Mouse (Mus musculus): ENCODE results near the gene Hk1.
A peak's percentile ranks its signal among the peaks of the same experiment; 100 is the strongest.
"Not testable (repeated sequence)": the region's sequence is repeated elsewhere in the genome, so short reads cannot be mapped to it uniquely, and the experiment has no call there.

The Hk1 gene

DNA sequence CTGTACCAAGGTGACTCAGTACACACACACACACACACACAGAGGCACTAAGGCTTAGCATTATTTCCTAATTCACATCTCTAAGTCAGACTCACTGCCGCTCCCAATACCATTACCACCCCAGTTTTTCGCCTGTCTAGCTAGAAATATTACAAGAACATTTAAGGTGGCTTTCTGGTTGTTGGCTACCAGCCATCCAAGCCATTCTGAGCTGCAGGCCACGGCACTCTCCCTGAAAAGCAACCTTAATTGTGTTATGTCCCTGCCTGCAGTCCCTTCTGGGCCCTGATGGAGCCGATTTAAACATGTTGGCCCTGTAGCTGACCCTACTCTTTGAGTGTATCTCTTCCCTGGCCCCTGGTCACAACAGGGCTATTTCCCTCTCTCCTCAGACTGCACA, 37.8 kb downstream of the Hk1 start:
- no peak for DNase-seq (ENCODE audit: extremely low read depth, insufficient read length, low spot score)

DNA sequence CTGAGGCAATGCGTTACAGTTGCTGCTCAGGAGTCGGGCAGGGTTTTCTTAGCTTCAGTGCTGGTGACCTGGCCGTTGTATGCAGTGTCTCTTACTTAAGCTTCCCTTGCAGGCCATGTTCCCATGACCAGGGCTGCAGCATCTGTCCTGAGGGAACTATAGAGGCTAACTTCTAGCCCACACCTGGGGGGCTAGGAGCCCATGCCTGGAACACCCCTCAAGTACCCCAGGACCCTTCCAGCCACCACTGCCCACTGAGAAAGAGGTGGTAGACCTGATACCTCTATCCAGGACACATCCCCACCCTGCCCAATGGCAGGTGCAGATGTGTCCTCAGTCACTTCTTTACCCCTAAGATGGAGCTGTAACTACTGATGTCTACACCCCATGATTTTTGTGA, 38.7 kb downstream of the Hk1 start:
- DNase-seq (ENCODE audit: extremely low read depth, insufficient read length, low spot score), result no peak

DNA sequence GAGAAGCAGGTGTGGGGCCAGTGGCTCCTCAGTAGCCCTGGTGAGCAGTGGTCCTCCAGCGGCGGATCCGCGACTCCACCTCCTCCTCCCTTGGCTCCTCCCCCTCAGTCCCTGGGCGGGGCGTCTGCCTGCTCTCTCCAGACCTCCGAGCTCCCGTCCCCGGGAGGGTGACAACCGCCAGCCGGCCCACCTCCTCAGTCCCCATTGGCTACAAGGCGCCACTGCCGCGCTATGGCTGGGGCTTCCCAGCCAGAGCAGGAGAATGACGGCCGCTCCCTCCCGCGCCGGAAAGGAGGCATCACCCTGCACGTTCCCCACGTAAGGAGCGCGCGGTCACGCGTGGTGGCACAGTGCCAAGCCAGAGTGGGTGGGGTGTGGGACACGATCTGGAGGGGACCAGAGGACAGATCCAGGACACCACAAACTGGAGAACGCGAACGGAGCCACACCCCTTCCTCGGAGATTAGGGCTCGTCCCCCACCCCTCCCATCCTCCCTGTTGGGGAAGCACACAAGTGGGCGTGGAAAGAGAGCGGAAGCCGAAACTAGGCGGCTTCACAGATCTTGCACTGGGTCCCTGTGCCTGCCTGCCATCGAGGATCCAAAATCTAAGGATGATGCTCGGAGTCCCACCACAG, 39.5 kb downstream of the Hk1 start:
- DNase-seq (ENCODE audit: extremely low read depth, insufficient read length, low spot score), result peak; percentile 98

DNA sequence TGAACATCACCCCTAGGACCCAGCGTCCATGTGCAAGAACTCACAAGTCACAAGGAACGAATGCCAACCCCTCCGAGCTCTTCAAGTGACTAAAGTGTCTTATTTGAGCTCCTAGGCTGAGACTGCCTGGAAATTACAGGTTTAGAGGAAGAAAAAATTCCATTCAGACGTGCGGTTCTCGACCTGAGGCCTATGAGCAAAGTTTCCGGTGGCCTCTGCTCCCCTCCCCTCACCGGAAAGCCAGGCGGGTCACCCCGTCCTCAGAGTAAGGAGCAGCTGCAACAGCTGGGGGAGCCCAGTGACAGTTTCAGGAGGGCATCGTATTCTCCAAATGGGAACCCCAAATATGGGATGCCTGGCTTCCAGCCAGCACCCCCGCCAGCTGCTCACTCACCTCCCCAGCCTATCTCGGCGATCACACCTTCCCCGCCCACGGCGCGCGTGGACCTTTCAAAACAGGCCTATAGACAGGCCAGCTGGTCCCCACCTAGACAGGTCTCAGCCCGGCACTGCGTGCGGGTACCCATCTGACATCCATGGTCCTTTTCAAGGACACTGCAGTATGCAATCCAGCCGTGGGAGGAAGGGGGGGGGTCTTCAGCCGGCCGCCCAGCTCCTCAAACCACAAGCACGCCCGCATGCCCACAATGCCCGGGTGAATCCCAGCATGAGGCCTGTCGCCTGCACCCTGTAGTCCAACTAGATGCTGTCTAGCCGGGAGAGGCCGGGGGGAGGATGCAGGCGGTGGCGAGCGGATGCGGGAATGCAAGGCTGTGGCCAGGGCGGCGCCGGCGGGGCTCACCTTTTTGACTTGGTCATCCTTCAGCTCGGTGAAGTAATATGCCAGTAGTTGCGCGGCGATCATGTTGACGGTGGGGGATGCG, 40.3 kb downstream of the Hk1 start:
- DNase-seq (ENCODE audit: extremely low read depth, insufficient read length, low spot score), result no peak

DNA sequence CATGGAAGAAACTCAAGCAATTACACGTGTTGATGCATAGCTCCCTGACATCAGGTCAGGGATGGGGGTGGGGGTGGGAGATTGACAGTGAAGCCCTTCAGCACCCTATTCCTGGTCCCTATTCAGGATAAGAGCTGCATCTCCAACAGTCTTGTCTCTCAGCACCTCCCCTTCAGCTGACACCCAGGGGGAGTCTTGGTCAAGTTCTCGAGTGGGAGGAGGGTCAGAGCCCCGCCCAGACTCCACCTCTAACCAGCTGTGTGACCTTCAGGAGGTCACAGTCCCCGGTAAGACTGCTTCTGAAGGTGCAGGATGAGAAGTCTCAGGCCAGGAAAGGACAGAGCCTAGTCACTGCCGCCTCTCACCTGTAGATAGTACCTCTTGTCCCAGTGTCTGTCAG, 41.1 kb downstream of the Hk1 start:
- DNase-seq (ENCODE audit: extremely low read depth, insufficient read length, low spot score), result peak; percentile 25

DNA sequence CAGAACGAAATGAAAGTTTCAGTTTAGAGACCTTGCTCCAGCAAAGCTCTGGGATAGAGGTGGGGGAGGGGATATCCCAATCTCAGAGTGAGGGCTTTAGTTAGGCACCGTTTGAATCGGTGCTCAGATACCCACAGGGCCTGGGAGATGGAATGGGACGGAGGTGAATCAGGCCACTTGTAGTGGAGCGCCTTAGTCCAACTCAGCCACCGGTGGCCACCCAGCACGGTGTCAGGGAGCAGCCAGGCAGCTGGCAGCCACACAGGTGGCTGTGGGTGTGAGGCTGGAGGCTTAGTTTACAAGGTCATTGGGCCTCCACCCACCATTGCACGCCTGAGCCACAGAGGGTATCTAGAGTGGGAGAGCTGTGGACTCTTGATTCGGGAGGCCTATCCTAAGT, 41.5 kb downstream of the Hk1 start:
- DNase-seq (ENCODE audit: extremely low read depth, insufficient read length, low spot score), result peak; percentile 30

DNA sequence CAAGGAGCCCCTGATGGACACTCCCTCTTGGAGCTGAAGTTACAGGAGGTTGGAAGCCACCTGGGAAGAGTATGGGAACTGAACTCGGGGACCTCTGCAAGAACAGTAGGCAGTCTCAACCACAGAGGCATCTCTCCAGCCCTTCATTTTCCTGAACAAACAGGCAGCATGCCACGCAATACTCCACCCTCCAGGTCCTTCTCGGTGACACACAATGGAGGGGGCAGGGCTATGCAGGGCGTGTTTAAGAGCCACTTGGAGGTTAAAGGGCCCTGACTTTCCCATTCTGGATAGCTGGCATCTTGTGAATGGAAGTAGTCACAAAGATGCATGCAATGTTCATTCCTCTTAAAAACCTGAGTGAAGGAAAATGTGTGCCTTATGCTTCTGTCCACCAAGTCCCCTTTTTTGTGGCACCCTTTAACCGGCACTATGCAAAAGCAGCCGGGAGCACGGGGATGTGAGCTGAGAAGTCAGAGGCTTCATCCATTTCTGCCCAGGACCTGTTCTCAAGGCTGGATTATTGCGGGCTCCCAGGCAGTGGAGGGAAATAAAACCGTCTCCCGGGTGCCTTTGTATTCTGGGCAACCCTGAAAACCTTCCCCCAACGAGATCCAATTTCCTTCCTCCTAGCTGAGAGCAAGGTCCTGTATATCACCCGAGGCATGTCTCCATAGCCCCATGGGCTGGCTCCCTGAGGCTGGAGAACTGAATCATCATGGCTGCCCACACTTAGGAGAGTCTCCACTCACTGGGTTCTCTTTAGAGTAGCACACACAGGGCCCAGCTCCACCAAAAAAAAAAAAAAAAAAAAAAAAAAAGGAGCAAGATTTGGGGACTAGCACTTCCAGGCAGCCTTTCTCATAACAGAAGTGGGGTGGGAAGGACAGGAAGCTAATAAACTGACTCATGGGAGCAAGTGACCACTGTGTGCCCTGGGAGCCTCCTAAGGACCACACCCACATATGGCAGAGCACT, 42.8 kb downstream of the Hk1 start:
- peak; percentile 60 for DNase-seq (ENCODE audit: extremely low read depth, insufficient read length, low spot score)

DNA sequence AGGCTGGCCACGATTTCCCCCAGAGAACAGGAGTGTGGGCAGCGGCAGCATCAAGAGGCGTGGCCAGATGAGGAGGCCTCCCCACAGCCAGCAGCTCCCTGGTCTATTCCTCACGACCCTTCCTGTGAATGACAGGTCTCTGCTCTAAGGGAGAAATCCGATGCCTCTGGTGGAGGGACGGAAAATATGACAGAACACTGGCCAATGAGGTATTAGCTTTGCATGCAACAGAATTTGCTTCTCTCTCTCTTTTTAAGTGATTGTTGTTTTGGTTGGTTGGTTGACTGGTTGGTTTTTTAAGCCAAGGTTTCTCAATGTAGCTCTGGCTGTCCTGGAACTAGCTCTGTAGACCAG, 44.3 kb downstream of the Hk1 start:
- DNase-seq (ENCODE audit: extremely low read depth, insufficient read length, low spot score), result no peak

DNA sequence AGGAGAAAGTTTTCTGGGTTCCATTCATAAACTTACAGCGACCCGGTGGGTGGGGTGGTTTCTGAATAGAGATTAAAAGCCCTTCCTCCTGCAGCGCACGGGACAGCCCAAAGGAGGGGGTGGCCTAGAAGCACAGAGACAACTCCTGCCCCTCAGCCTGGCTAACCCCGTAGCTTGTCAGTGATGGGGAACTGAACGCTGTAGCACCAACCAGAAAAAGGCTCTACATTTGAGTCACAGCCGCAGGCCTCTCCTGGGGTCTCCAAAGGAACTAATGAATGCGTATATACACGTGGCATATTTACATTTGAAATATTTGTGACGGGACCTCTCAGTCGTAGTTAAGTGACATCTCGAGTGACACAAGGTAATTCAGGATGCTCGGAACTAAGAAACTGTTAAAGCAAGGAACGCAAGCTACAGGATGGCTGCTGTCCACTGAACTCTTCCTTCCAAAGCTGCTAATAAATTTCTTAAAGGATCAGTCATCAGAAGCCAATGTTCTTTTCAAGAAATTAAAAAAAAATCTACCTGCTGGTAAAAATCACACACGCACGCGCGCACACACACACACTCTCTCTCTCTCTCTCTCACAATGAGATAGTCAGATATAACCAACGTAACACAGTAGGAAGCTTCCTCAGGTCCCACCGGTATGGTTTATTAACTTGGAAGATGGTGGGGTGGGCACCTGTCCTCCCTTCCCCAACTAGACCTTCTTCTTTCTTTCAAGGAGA, 44.9 kb downstream of the Hk1 start:
- no peak for DNase-seq (ENCODE audit: extremely low read depth, insufficient read length, low spot score)

DNA sequence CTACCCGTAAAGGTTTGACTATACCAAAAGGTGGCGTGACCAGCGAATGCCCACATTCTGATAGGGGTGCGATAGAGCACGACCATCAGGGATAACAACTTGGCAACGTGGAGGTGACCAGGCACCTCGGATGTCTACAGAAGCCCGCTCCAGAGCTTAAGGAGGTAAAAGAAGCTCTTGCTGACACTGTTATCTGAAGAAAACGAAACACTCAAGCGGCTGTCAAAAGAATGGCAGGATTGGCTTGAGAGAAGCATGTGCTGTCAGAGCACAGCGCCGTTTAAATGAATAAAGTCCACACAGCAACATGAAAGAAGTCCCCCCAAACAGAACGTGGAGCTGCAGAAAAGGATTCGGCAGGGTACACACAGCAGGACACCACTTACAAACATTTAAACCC, 46.4 kb downstream of the Hk1 start:
- DNase-seq (ENCODE audit: extremely low read depth, insufficient read length, low spot score), result no peak

DNA sequence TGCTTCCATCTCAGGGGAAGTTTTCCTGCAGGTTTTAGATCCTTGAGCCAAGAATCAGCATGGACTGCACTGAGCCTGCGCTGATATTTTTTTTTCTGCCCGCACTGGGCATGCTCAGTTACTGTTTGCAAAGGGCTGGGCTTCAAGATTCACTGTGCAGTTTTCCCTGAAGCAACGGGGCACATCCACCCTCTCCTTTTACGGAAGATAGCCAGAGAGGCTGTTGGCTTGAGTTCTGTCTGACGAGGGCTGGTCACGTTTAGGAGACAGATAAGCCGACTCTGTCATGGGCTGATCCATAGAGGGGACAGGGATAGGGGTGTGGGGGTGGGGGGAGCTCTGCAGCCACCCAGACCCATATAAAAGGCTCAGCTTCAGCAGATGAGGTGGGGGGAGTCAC, 47.2 kb downstream of the Hk1 start:
- DNase-seq (ENCODE audit: extremely low read depth, insufficient read length, low spot score), result no peak

DNA sequence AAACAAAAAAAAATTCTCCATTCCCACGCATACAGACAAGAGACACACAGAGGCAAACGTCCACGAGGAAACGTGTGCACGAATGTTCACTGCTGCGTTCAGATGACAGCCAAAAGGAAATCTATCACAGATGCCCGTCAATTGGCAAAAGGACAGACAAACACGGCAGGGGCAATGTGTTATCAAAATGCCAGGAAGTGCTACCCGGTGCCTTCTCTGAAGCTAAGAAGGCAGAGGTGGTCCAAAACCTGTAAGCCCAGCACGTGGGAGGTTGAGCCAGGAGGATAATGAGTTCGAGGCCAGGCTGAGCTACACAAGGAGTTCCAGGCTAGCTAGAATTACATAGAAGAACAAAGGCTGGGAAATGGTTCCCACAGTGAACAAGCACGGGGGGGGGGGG, 47.9 kb downstream of the Hk1 start:
- DNase-seq (ENCODE audit: extremely low read depth, insufficient read length, low spot score), result no peak

DNA sequence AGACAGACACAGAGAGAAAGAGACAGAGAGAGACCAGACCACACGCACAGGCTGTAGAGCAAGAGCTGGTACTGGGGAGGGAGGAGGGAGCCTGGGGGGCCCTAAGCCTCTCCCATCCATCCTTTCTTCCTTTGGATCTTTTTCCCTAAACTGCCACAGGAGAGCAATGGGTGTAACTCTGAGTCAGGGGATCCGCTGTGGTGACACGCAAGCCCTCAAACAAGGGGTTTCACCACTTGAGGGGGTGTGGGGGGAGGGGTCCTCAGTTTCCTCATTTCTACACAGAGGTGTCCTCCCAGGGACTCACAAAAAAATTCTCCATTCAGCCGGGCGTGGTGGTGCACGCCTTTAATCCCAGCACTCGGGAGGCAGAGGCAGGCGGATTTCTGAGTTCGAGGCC, 48.4 kb downstream of the Hk1 start:
- no peak for DNase-seq (ENCODE audit: extremely low read depth, insufficient read length, low spot score)

DNA sequence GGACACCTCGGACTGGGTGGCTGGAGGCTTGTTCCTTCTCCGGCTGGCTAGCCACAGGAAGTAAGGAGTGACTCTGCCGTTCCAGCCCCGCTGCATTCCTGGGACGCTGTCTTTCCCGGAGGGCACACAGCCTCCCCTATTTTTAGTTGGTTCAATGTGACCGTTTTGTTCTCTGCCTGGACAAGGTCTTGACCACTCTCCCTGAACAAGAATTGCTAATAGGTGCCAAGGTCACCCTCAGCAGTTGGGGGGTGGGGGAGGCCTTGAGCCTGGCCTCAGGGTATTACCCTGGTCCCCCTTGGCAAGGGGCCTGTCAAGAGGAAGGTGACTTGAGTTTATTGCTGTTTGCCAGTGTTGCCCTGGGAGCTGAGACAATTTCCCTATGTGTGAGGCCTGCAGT, 49.9 kb downstream of the Hk1 start:
- no peak for DNase-seq (ENCODE audit: extremely low read depth, insufficient read length, low spot score)

DNA sequence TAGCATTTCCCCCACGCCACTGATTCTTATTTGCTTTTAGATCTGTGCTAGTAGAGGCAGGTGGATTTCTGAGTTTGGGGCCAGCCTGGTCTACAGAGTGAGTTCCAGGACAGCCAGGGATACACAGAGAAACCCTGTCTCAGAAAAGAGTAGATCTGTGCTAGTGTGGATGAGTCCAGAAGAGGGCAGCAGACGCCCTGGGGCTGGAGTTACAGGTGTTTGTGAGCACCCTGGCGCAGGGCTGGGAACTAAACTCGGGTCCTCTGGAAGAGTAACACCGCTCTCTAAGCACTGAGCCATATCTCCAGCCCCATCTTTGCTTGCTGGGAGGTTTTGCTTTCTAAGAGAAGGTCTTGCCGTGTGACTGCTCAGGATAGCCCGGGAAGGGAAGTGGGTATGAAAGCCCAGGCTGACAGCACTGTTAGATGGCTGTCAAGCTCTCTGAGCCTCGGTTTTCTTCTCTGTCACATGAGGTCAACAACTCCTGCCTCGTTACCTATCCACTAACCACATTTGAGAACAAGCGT, 50.8 kb downstream of the Hk1 start:
- DNase-seq (ENCODE audit: extremely low read depth, insufficient read length, low spot score), result no peak

DNA sequence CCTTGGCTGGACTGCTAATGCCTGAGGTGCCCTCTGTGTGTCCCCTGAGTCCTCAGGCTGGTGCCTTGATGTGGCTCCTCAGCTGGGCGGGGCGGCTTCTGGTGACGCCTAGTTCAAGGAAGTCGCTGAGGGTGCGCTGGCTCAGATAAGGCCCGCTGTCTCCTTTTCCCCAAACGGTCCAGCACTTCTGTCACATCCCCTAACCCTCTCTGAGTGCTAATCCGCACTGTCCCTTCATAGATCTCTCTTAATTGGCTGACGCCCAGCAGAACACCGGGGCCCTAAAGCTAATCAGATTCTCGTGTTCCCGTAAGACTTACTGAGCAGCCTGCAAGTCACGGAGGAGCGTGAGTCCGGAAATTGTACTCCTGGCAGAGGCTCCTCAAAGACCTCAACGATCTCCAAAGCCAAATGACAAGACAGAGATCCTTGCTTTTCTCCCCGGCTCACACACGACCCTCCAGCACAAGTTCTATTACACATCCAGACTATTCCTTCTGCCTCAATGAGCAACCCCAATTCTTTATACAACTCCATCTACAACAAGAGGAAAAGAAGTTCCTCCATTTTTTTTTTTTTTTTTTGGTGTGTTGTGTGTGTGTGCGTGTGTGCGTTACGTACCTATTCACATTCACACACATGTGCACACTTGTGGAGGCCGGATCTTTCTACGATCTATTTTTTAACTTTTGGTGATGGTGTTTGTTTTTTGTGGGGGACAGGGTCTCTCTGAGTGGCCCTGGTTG, 52.0 kb downstream of the Hk1 start:
- no peak for DNase-seq (ENCODE audit: extremely low read depth, insufficient read length, low spot score)

DNA sequence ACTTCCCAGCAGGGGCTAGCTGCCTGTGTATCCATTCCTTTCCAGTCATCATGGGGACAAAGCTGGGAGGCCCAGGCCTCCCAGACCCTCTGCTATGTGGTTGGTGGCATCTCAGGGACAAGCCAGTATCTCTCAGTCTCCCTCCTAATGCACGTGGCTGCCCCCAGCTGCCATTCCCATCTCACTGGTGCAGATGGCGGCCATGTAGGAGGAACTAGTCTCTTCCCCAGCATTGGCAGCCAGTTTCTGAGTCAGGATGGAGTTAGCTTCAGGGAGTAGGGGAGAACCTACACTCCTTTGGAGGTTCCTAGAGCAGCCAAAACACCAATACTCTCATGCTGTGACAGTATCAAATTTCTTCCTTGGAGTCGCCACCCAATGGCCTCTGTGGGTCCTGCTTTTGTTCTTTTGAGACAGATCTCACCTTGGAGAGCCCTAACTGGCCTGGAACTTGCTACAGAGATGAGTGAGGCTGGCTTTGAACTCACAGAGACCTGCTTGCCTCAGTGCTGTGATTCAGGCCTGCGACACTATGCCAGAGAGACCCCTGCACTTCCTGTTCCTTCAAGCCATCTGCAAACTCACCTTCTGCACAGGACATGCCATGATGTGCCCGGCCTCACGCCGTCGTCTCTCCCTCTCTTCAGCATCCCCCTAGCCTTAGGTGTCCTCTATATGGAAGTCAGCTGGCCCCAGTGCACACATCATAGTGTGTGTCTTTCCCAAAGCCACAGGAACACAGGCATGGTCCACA, 52.7 kb downstream of the Hk1 start:
- no peak for DNase-seq (ENCODE audit: extremely low read depth, insufficient read length, low spot score)

DNA sequence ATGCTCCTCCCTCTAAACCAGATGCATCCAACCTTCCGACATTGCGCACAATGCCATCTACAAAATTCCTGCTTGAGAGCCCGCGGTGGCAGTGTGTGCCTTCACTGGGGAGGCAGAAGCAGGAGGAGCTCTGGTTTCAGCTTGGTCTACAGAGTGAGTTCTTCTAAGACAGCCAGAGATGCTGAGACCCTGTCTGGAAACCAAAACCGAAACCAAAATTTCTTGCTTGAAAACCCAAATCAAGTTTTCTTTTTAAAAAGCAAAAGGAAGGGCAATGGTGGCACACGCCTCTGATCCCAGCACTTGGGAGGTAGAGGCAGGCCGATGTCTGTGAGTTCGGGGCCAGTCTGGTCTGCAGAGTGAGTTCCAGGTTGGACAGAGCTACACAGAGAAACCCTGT, 53.7 kb downstream of the Hk1 start:
- no peak for DNase-seq (ENCODE audit: extremely low read depth, insufficient read length, low spot score)

DNA sequence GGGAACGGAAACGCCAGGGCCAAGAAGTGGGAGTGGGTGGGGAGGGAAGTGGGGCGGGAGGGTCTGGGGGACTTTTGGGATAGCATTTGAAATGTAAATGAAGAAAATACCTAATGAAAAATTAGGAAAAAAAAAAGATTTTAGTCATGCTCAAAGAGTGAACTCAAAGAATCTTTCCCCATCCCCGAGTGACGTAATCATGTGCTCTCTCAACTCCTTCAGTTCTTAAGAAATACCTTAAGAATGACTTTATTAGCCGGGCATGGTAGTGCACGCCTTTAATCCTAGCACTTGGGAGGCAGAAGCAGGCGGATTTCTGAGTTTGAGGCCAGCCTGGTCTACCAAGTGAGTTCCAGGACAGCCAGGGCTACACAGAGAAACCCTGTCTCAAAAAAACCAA, 56.9 kb downstream of the Hk1 start:
- not testable (repeated sequence) for DNase-seq (ENCODE audit: extremely low read depth, insufficient read length, low spot score)

Measured in 3134 (cell line).